Mouse (Mus musculus) ES-CJ7 (cell line): ENCODE measurements at regions not wholly inside any gene's neighbourhood (a gene's known extent, or its start where the extent isn't known, plus 50 kb on each side); places are given as distances from the start of the nearest gene placed in this dataset.

Source experiments
- DNase-seq: peaks from one replicate; pipeline ENCODE4 v3.0.0; 2011; ENCODE audit warnings: low read depth, low spot score

- DNase-seq = no peak
These were observed 67.5 kb upstream of the Mid1ip1 start for GRCm38 (mm10) chrX:10647332-10647731.

- peak; percentile 16 for DNase-seq
These were observed 63.9 kb upstream of the Mid1ip1 start for GRCm38 (mm10) chrX:10650881-10651280.
